Mouse (Mus musculus) C2C12 (cell line): ENCODE data around the gene Nhej1. TPM values are rescaled to one million over a fixed set of nuclear protein-coding genes. Genes with fewer than 3 reads are reported as not detected.

Source experiments
- H3K27me3 ChIP-seq: one replicate; pipeline ENCODE4 v1.6.1; 2011; ENCODE audit not compliant: control insufficient read depth, insufficient read depth, insufficient read length
- H3K36me3 ChIP-seq: one replicate; pipeline ENCODE4 v1.6.1; 2011; ENCODE audit not compliant: control insufficient read depth, insufficient read depth
- H3K4me3 ChIP-seq: one replicate; pipeline ENCODE4 v1.5.1; 2011; ENCODE audit warnings: mild to moderate bottlenecking, control low read depth; ENCODE audit not compliant: poor library complexity, insufficient read depth, severe bottlenecking
- H3K79me2 ChIP-seq: one replicate; pipeline ENCODE4 v1.6.1; 2011; ENCODE audit not compliant: control insufficient read depth, insufficient read depth
- H3K79me3 ChIP-seq: one replicate; pipeline ENCODE4 v1.6.1; 2011; ENCODE audit warnings: low read depth, control low read depth
- H3ac ChIP-seq: one replicate; pipeline ENCODE3; 2011; ENCODE audit warnings: low read depth; ENCODE audit not compliant: control insufficient read depth, insufficient read length
- CEBPB ChIP-seq: IDR thresholded peaks from one replicate; pipeline ENCODE4 v1.6.1; 2011; ENCODE audit warnings: low read depth, mild to moderate bottlenecking, control low read depth, moderate library complexity
- CTCF ChIP-seq: IDR thresholded peaks from one replicate; pipeline ENCODE4 v1.5.1; 2011; ENCODE audit not compliant: control insufficient read depth, insufficient read depth, insufficient read length
- FOSL1 ChIP-seq: IDR thresholded peaks from one replicate; pipeline ENCODE4 v1.8.0; 2011; ENCODE audit warnings: mild to moderate bottlenecking, low read length; ENCODE audit not compliant: poor library complexity, insufficient read depth, severe bottlenecking
- MAX ChIP-seq: IDR thresholded peaks from one replicate; pipeline ENCODE4 v1.6.1; 2011; ENCODE audit warnings: mild to moderate bottlenecking, control low read depth
- MYOD1 ChIP-seq: IDR thresholded peaks from one replicate; pipeline ENCODE4 v1.6.1; 2011; ENCODE audit warnings: low read depth; ENCODE audit not compliant: control insufficient read depth, insufficient read length
- MYOG ChIP-seq: IDR thresholded peaks from one replicate; pipeline ENCODE4 v1.6.1; 2011; ENCODE audit not compliant: control insufficient read depth, insufficient read length; ENCODE audit errors: extremely low read depth
- USF1 ChIP-seq: IDR thresholded peaks from one replicate; pipeline ENCODE4 v1.6.1; 2011; ENCODE audit warnings: low read depth, mild to moderate bottlenecking, control low read depth, moderate library complexity
- polyA plus RNA-seq: library from polyadenylated mRNA; unstranded; fragments of >200 nt; fragmentation: generic; extraction: Trizol; gene quantifications from one replicate; pipeline ENCODE4 v1.2.1, GENCODE M21; 2012; ENCODE audit warnings: missing spikeins

Nhej1 gene
- polyA plus RNA-seq, 1 experiment, result 5.2 TPM

DNA sequence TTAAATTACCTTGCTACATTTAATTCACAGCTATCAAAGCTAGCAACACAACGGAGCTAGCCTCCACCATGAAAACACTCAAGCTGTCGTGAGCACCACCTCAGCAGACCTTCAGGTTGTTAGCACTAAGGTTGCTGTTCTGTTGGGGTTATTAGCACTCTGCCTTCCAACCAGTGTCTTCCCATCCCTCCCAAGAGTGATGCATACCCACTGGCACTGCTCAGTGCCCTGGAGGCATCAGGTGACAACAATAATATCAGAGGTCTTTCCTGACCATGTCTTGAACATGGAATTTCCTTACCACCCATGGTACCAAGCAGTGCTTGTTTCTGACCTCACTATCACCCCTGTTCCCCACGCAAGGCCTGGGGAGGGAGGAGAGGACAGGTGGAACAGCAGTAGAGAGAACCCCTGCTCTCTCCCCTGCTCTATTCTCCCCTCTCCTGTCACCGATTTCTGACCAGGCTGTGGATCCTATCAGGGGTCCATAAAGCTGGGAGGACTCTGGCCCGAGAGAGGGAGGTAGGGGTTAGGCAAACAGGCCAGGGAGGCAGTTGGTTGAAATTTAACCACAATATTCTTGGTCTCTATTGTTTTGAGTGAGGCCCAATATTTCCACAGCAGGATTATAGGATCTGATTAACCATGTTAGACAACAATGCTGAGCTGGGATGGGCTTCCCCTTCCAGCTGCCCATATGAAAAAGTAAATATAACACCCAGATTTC lies 162.7 kb downstream of the Nhej1 start:
- no peaks in the 10 kb centered on the region for H3K79me3 ChIP-seq
- no peaks in the 10 kb centered on the region for H3K36me3 ChIP-seq
- TF ChIP-seq MYOD1, result no peak
- TF ChIP-seq CTCF, result no peak
- TF ChIP-seq MYOG, result no peak
- TF ChIP-seq USF1, result no peak
- no peak for TF ChIP-seq CEBPB
- no peak for TF ChIP-seq FOSL1
- no peak for TF ChIP-seq MAX
- peaks cover 30% of the 10 kb centered on the region for H3K27me3 ChIP-seq
- no peak overlapping the region for H3ac ChIP-seq
- no peak overlapping the region for H3K4me3 ChIP-seq
- H3K79me2 ChIP-seq, result no peaks in the 10 kb centered on the region

DNA sequence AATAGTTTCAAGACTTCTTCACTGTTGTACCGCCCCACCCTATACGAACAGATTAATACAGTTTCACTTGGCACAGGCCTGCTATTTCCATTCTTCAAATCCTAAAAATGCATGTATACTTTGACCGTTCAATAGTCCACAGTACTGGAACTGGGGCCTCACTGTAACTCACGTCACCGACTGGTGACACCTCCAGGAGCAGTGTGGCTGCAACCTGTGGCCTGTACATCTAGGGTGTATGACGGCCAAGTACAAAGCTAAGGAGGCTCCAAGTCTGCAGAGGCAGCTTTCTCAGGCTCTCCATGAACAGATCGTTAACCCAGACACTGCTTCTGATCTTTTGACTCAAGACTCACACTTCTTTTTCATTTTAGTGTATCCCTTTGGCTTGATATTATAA lies 163.3 kb downstream of the Nhej1 start:
- Histone ChIP-seq H3K27me3 (peaks cover 36% of the 10 kb centered on the region), H3K79me2 (no peaks in the 10 kb centered on the region), H3K79me3 (no peaks in the 10 kb centered on the region), H3K36me3 (no peaks in the 10 kb centered on the region), H3K4me3 (no peak overlapping the region), H3ac (no peak overlapping the region)
- no peak for TF ChIP-seq MYOD1
- TF ChIP-seq FOSL1, result no peak
- TF ChIP-seq MYOG, result no peak
- no peak for TF ChIP-seq USF1

- no peaks in the 10 kb centered on the region for H3K36me3 ChIP-seq
- peaks cover 42% of the 10 kb centered on the region for H3K27me3 ChIP-seq
- H3ac ChIP-seq, result no peak overlapping the region
- TF ChIP-seq MYOD1, result no peak
- TF ChIP-seq USF1, result no peak
- no peak overlapping the region for H3K4me3 ChIP-seq
- H3K79me3 ChIP-seq, result no peaks in the 10 kb centered on the region
- H3K79me2 ChIP-seq, result no peaks in the 10 kb centered on the region
These were observed 164.9 kb downstream of the Nhej1 start for GRCm38 (mm10) chr1:74960059-74960458.

GRCm38 (mm10) chr1:74951556-74952210 lies 173.3 kb downstream of the Nhej1 start, which contains the start of gene Ihh:
Ihh (minus strand) TSS chr1:74951672.
- Histone ChIP-seq H3K79me3 (no peaks in the 10 kb centered on the region), H3K4me3 (no peak within 1 kb of the TSS), H3K36me3 (no peaks in the 10 kb centered on the region), H3K79me2 (no peaks in the 10 kb centered on the region), H3K27me3 (peaks cover 76% of the 10 kb centered on the region), H3ac (no peak within 1 kb of the TSS)
- TF ChIP-seq CTCF (no peak), MYOD1 (no peak)

DNA sequence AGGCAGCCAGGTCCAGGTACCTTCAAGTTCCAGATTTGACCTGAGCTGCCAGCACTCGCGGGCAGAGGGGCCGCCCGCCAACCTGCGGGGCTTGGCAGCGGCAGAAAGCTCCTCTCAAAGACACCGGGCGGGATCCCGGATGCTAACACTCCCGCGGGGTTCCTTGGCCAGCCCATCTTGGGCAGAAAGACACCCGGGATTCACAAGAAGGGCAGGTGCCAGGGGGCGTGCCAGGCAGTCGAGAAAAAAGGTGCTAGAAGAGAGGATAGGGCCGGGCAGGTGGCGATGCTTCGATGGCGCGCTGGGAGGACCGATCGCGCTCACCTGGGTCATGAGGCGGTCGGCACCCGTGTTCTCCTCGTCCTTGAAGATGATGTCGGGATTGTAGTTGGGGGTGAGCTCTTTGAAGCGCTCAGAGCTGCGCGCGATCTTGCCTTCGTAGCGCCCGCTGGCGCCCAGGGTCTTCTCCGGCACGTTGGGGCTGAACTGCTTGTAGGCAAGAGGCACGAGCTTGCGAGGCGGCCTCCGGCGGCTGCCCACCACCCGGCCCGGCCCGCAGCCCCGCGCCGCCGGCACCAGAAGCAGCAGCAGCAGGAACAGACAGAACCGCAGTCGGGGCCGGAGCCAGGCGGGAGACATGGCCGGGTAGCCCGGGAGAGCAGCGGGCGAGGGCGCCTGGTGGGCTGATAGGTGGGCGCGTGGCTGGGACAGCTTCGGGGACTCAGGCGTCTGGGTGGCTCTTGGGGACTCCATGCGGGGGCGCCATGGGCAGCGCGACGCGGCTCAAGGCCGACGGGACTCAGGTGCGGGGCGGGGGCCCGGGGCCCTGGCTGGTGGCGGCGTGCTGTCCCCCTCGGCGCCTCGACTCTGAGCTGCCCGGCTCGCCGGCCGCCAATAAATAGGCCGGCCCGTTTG lies 174.2 kb downstream of the Nhej1 start:
- no peaks in the 10 kb centered on the region for H3K79me3 ChIP-seq
- H3K27me3 ChIP-seq, result peaks cover 79% of the 10 kb centered on the region
- TF ChIP-seq MYOG (no peak), MAX (no peak), CTCF (no peak), USF1 (no peak)
- no peak overlapping the region for H3ac ChIP-seq
- H3K4me3 ChIP-seq, result no peak overlapping the region
- H3K36me3 ChIP-seq, result no peaks in the 10 kb centered on the region
- H3K79me2 ChIP-seq, result no peaks in the 10 kb centered on the region

GRCm38 (mm10) chr1:74950066-74950465 lies 174.9 kb downstream of the Nhej1 start:
- TF ChIP-seq MAX (no peak), USF1 (no peak), MYOG (no peak), CTCF (no peak), CEBPB (no peak)
- Histone ChIP-seq H3K4me3 (no peak overlapping the region), H3K36me3 (no peaks in the 10 kb centered on the region), H3ac (no peak overlapping the region), H3K79me2 (no peaks in the 10 kb centered on the region), H3K27me3 (peaks cover 86% of the 10 kb centered on the region), H3K79me3 (no peaks in the 10 kb centered on the region)
